Mouse (Mus musculus) brain, embryonic 18.5 days (tissue): ENCODE results near the gene Zfp652.
"Not testable (repeated sequence)": the region's sequence is repeated elsewhere in the genome, so short reads cannot be mapped to it uniquely, and the experiment has no call there.

Source experiments
- DNase-seq: peaks from one replicate; pipeline ENCODE4 v3.0.0-alpha.2; 2012; ENCODE audit warnings: low read depth, low spot score

Zfp652 gene

GRCm38 (mm10) chr11:95853684-95854083, 141.2 kb downstream of the Zfp652 start:
- DNase-seq: no peak

GRCm38 (mm10) chr11:95857306-95857705, 144.8 kb downstream of the Zfp652 start:
- DNase-seq: no peak

GRCm38 (mm10) chr11:95857716-95858527, 145.4 kb downstream of the Zfp652 start:
- no peak for DNase-seq

GRCm38 (mm10) chr11:95858528-95859467, 146.3 kb downstream of the Zfp652 start:
- DNase-seq: peak; percentile 97

- no peak for DNase-seq
Measured at GRCm38 (mm10) chr11:95859468-95859855, 147.0 kb downstream of the Zfp652 start.

- no peak for DNase-seq
Measured at GRCm38 (mm10) chr11:95860071-95860490, 147.6 kb downstream of the Zfp652 start.

- no peak for DNase-seq
Measured at GRCm38 (mm10) chr11:95861397-95861796, 148.9 kb downstream of the Zfp652 start.

- no peak for DNase-seq
Measured at GRCm38 (mm10) chr11:95869442-95869841, 157.0 kb downstream of the Zfp652 start.

- no peak for DNase-seq
Measured at GRCm38 (mm10) chr11:95869918-95870470, 157.5 kb downstream of the Zfp652 start.

GRCm38 (mm10) chr11:95875804-95876203, 163.3 kb downstream of the Zfp652 start:
- no peak for DNase-seq

- DNase-seq: no peak
Measured at GRCm38 (mm10) chr11:95876296-95876695, 163.8 kb downstream of the Zfp652 start.

- not testable (repeated sequence) for DNase-seq
Measured at GRCm38 (mm10) chr11:95879861-95880260, 167.4 kb downstream of the Zfp652 start.
